Mouse (Mus musculus) MEL (cell line): ENCODE data around the gene Zbtb20.

ENCODE experiments used
- CTCF ChIP-seq, 3 experiments: IDR thresholded peaks in 2 of 3; conservative IDR thresholded peaks in 1 of 3; 2 replicates each; pipeline ENCODE4 v1.5.1; 2011 to 2012; ENCODE audit warnings: low read length in 3 of 3, low read depth in 2 of 3, mild to moderate bottlenecking in 2 of 3, improper control_type of control experiment in 1 of 3, inconsistent platforms in 1 of 3, mixed read lengths in 1 of 3, moderate library complexity in 1 of 3; ENCODE audit not compliant: control insufficient read depth in 1 of 3, insufficient read depth in 1 of 3, poor library complexity in 1 of 3, severe bottlenecking in 1 of 3
- EP300 ChIP-seq, 2 experiments: IDR thresholded peaks; 2 replicates each; pipeline ENCODE4 v1.6.1; 2011; ENCODE audit warnings: improper control_type of control experiment in 2 of 2, low read length in 2 of 2, low read depth in 1 of 2, mild to moderate bottlenecking in 1 of 2
- HCFC1 ChIP-seq: IDR thresholded peaks from 2 replicates; pipeline ENCODE4 v1.6.1; 2012; ENCODE audit warnings: low read depth, mild to moderate bottlenecking, inconsistent platforms, low read length, improper control_type of control experiment, moderate library complexity
- JUND ChIP-seq: IDR thresholded peaks from 2 replicates; pipeline ENCODE4 v1.6.1; 2011; ENCODE audit warnings: low read depth, mild to moderate bottlenecking, improper control_type of control experiment, low read length
- NELFE ChIP-seq: IDR thresholded peaks from 2 replicates; pipeline ENCODE4 v1.6.1; 2011; ENCODE audit warnings: low read depth, low read length, improper control_type of control experiment
- POLR2A ChIP-seq, 2 experiments: IDR thresholded peaks; 2 replicates each; pipeline ENCODE4 v1.6.1; 2011 to 2012; ENCODE audit warnings: low read length in 2 of 2, mild to moderate bottlenecking in 2 of 2, control low read depth in 1 of 2, improper control_type of control experiment in 1 of 2, low read depth in 1 of 2, moderate library complexity in 1 of 2; ENCODE audit not compliant: control insufficient read depth in 1 of 2, insufficient read depth in 1 of 2, poor library complexity in 1 of 2
- TCF12 ChIP-seq: IDR thresholded peaks from 2 replicates; pipeline ENCODE4 v1.6.1; 2014; ENCODE audit warnings: low read depth, mild to moderate bottlenecking, inconsistent platforms, low read length, improper control_type of control experiment, moderate library complexity
- USF1 ChIP-seq: IDR thresholded peaks from 2 replicates; pipeline ENCODE4 v1.6.1; 2014; ENCODE audit warnings: low read depth, mild to moderate bottlenecking, inconsistent platforms, low read length, improper control_type of control experiment, moderate library complexity

GRCm38 (mm10) chr16:43547323-43548180 lies 671.9 kb downstream of the Zbtb20 start:
- TF ChIP-seq USF1 (no peak), NELFE (no peak), POLR2A (IDR thresholded peaks at IDR 0.05; ENCODE audit: control insufficient read depth in 1 of 2, insufficient read depth in 1 of 2, low read depth in 1 of 2, low read length in 2 of 2, poor library complexity in 1 of 2) (no peak), CTCF (IDR thresholded peaks at IDR 0.05 in 2 of 3, conservative IDR thresholded peaks at IDR 0.05 in 1 of 3; ENCODE audit: control insufficient read depth in 1 of 3, insufficient read depth in 1 of 3, low read depth in 2 of 3, low read length in 3 of 3, poor library complexity in 1 of 3, severe bottlenecking in 1 of 3) (no peak), EP300 (IDR thresholded peaks at IDR 0.05; ENCODE audit: low read depth in 1 of 2, low read length in 2 of 2) (no peak), TCF12 (no peak), HCFC1 (no peak), JUND (no peak)
